Mouse (Mus musculus): ENCODE measurements at regions not wholly inside any gene's neighbourhood (a gene's known extent, or its start where the extent isn't known, plus 50 kb on each side); places are given as distances from the start of the nearest gene placed in this dataset.

GRCm38 (mm10) chr14:120652034-120652433 is 173.8 kb downstream of the Rap2a start:
- WGBS = 86% methylated on average over 7 of the region's 7 CpGs
- no peak for ATAC-seq (ENCODE audit: low FRiP score, low TSS enrichment)
- Histone ChIP-seq H3K4me2 (replicated peaks; ENCODE audit: low read depth, low read length) (no peak overlapping the region), H3K36me3 (ENCODE audit: insufficient read depth, low read length) (no peaks in the 10 kb centered on the region), H3K9me3 (ENCODE audit: low read length) (no peaks in the 10 kb centered on the region), H3K27ac (ENCODE audit: low read length) (no peak overlapping the region), H3K4me3 (ENCODE audit: low read length) (no peak overlapping the region), H3K9ac (replicated peaks; ENCODE audit: low read length) (no peak overlapping the region), H3K27me3 (ENCODE audit: insufficient read depth, low read length) (no peaks in the 10 kb centered on the region), H3K4me1 (ENCODE audit: insufficient read depth, low read length) (no peaks in the 10 kb centered on the region)

- Histone ChIP-seq H3K4me2 (replicated peaks; ENCODE audit: low read depth, low read length) (no peak overlapping the region), H3K4me1 (ENCODE audit: insufficient read depth, low read length) (no peaks in the 10 kb centered on the region), H3K27ac (ENCODE audit: low read length) (no peak overlapping the region), H3K36me3 (ENCODE audit: insufficient read depth, low read length) (no peaks in the 10 kb centered on the region), H3K9me3 (ENCODE audit: low read length) (no peaks in the 10 kb centered on the region), H3K27me3 (ENCODE audit: insufficient read depth, low read length) (no peaks in the 10 kb centered on the region), H3K9ac (replicated peaks; ENCODE audit: low read length) (no peak overlapping the region), H3K4me3 (ENCODE audit: low read length) (no peak overlapping the region)
- ATAC-seq (ENCODE audit: low FRiP score, low TSS enrichment) = peak; percentile 61; the same call in 1 of the 2 replicates
- 65% methylated on average over 6 of the region's 6 CpGs for WGBS
Observed at GRCm38 (mm10) chr14:120660321-120660781, 182.1 kb downstream of the Rap2a start.

- H3K9ac ChIP-seq (replicated peaks; ENCODE audit: low read length) = no peak overlapping the region
- no peak; the same call in 1 of the 2 replicates for ATAC-seq (ENCODE audit: low FRiP score, low TSS enrichment)
- H3K27me3 ChIP-seq (ENCODE audit: insufficient read depth, low read length) = no peaks in the 10 kb centered on the region
- H3K9me3 ChIP-seq (ENCODE audit: low read length) = no peaks in the 10 kb centered on the region
- no peak overlapping the region for H3K4me3 ChIP-seq (ENCODE audit: low read length)
- H3K4me1 ChIP-seq (ENCODE audit: insufficient read depth, low read length) = no peaks in the 10 kb centered on the region
- no peak overlapping the region for H3K27ac ChIP-seq (ENCODE audit: low read length)
- no peak overlapping the region for H3K4me2 ChIP-seq (replicated peaks; ENCODE audit: low read depth, low read length)
- H3K36me3 ChIP-seq (ENCODE audit: insufficient read depth, low read length) = no peaks in the 10 kb centered on the region
- 79% methylated on average over 5 of the region's 5 CpGs for WGBS
Observed at GRCm38 (mm10) chr14:120661111-120661510, 182.9 kb downstream of the Rap2a start.

GRCm38 (mm10) chr14:120669665-120670064 is 191.4 kb downstream of the Rap2a start:
- Histone ChIP-seq H3K4me2 (replicated peaks; ENCODE audit: low read depth, low read length) (no peak overlapping the region), H3K4me1 (ENCODE audit: insufficient read depth, low read length) (no peaks in the 10 kb centered on the region), H3K27ac (ENCODE audit: low read length) (no peak overlapping the region), H3K9me3 (ENCODE audit: low read length) (no peaks in the 10 kb centered on the region), H3K9ac (replicated peaks; ENCODE audit: low read length) (no peak overlapping the region), H3K4me3 (ENCODE audit: low read length) (no peak overlapping the region), H3K36me3 (ENCODE audit: insufficient read depth, low read length) (no peaks in the 10 kb centered on the region), H3K27me3 (ENCODE audit: insufficient read depth, low read length) (no peaks in the 10 kb centered on the region)
- ATAC-seq (ENCODE audit: low FRiP score, low TSS enrichment) = no peak
- 68% methylated on average over 5 of the region's 5 CpGs for WGBS

GRCm38 (mm10) chr14:120675752-120676151 is 197.5 kb downstream of the Rap2a start:
- Histone ChIP-seq H3K4me1 (ENCODE audit: insufficient read depth, low read length) (no peaks in the 10 kb centered on the region), H3K36me3 (ENCODE audit: insufficient read depth, low read length) (no peaks in the 10 kb centered on the region), H3K27ac (ENCODE audit: low read length) (no peak overlapping the region), H3K9me3 (ENCODE audit: low read length) (no peaks in the 10 kb centered on the region), H3K4me3 (ENCODE audit: low read length) (no peak overlapping the region), H3K27me3 (ENCODE audit: insufficient read depth, low read length) (no peaks in the 10 kb centered on the region), H3K9ac (replicated peaks; ENCODE audit: low read length) (no peak overlapping the region), H3K4me2 (replicated peaks; ENCODE audit: low read depth, low read length) (no peak overlapping the region)
- 81% methylated on average over 2 of the region's 2 CpGs for WGBS
- ATAC-seq (ENCODE audit: low FRiP score, low TSS enrichment) = no peak

GRCm38 (mm10) chr14:120678533-120678932 is 200.3 kb downstream of the Rap2a start:
- H3K36me3 ChIP-seq (ENCODE audit: insufficient read depth, low read length) = no peaks in the 10 kb centered on the region
- H3K4me1 ChIP-seq (ENCODE audit: insufficient read depth, low read length) = no peaks in the 10 kb centered on the region
- no peak overlapping the region for H3K27ac ChIP-seq (ENCODE audit: low read length)
- no peak overlapping the region for H3K4me3 ChIP-seq (ENCODE audit: low read length)
- H3K27me3 ChIP-seq (ENCODE audit: insufficient read depth, low read length) = no peaks in the 10 kb centered on the region
- H3K4me2 ChIP-seq (replicated peaks; ENCODE audit: low read depth, low read length) = no peak overlapping the region
- no peaks in the 10 kb centered on the region for H3K9me3 ChIP-seq (ENCODE audit: low read length)
- ATAC-seq (ENCODE audit: low FRiP score, low TSS enrichment) = no peak
- WGBS = 80% methylated on average over 9 of the region's 9 CpGs
- H3K9ac ChIP-seq (replicated peaks; ENCODE audit: low read length) = no peak overlapping the region

GRCm38 (mm10) chr14:120679072-120679471 is 200.8 kb downstream of the Rap2a start:
- Histone ChIP-seq H3K4me2 (replicated peaks; ENCODE audit: low read depth, low read length) (no peak overlapping the region), H3K4me1 (ENCODE audit: insufficient read depth, low read length) (no peaks in the 10 kb centered on the region), H3K4me3 (ENCODE audit: low read length) (no peak overlapping the region), H3K36me3 (ENCODE audit: insufficient read depth, low read length) (no peaks in the 10 kb centered on the region), H3K9me3 (ENCODE audit: low read length) (no peaks in the 10 kb centered on the region), H3K27me3 (ENCODE audit: insufficient read depth, low read length) (no peaks in the 10 kb centered on the region), H3K27ac (ENCODE audit: low read length) (no peak overlapping the region), H3K9ac (replicated peaks; ENCODE audit: low read length) (no peak overlapping the region)
- WGBS = 79% methylated on average over 2 of the region's 2 CpGs
- no peak for ATAC-seq (ENCODE audit: low FRiP score, low TSS enrichment)

- H3K4me1 ChIP-seq (ENCODE audit: insufficient read depth, low read length) = no peaks in the 10 kb centered on the region
- no peak overlapping the region for H3K4me2 ChIP-seq (replicated peaks; ENCODE audit: low read depth, low read length)
- no peak for ATAC-seq (ENCODE audit: low FRiP score, low TSS enrichment)
- H3K36me3 ChIP-seq (ENCODE audit: insufficient read depth, low read length) = no peaks in the 10 kb centered on the region
- no peak overlapping the region for H3K27ac ChIP-seq (ENCODE audit: low read length)
- WGBS = 88% methylated on average over 2 of the region's 2 CpGs
- no peaks in the 10 kb centered on the region for H3K9me3 ChIP-seq (ENCODE audit: low read length)
- no peak overlapping the region for H3K9ac ChIP-seq (replicated peaks; ENCODE audit: low read length)
- no peak overlapping the region for H3K4me3 ChIP-seq (ENCODE audit: low read length)
- no peaks in the 10 kb centered on the region for H3K27me3 ChIP-seq (ENCODE audit: insufficient read depth, low read length)
Observed at GRCm38 (mm10) chr14:120680272-120680671, 202.0 kb downstream of the Rap2a start.

GRCm38 (mm10) chr14:120685263-120685662 is 207.0 kb downstream of the Rap2a start:
- 41% methylated on average over 4 of the region's 4 CpGs for WGBS
- no peak for ATAC-seq (ENCODE audit: low FRiP score, low TSS enrichment)
- no peak overlapping the region for H3K9ac ChIP-seq (replicated peaks; ENCODE audit: low read length)
- no peak overlapping the region for H3K4me3 ChIP-seq (ENCODE audit: low read length)
- no peaks in the 10 kb centered on the region for H3K4me1 ChIP-seq (ENCODE audit: insufficient read depth, low read length)
- no peak overlapping the region for H3K4me2 ChIP-seq (replicated peaks; ENCODE audit: low read depth, low read length)
- H3K36me3 ChIP-seq (ENCODE audit: insufficient read depth, low read length) = no peaks in the 10 kb centered on the region
- no peaks in the 10 kb centered on the region for H3K9me3 ChIP-seq (ENCODE audit: low read length)
- no peak overlapping the region for H3K27ac ChIP-seq (ENCODE audit: low read length)
- no peaks in the 10 kb centered on the region for H3K27me3 ChIP-seq (ENCODE audit: insufficient read depth, low read length)

- 89% methylated on average over 7 of the region's 7 CpGs for WGBS
- Histone ChIP-seq H3K27me3 (ENCODE audit: insufficient read depth, low read length) (no peaks in the 10 kb centered on the region), H3K9me3 (ENCODE audit: low read length) (no peaks in the 10 kb centered on the region), H3K4me2 (replicated peaks; ENCODE audit: low read depth, low read length) (no peak overlapping the region), H3K27ac (ENCODE audit: low read length) (no peak overlapping the region), H3K9ac (replicated peaks; ENCODE audit: low read length) (no peak overlapping the region), H3K4me3 (ENCODE audit: low read length) (no peak overlapping the region), H3K36me3 (ENCODE audit: insufficient read depth, low read length) (no peaks in the 10 kb centered on the region), H3K4me1 (ENCODE audit: insufficient read depth, low read length) (no peaks in the 10 kb centered on the region)
- no peak for ATAC-seq (ENCODE audit: low FRiP score, low TSS enrichment)
Observed at GRCm38 (mm10) chr14:120685877-120686276, 207.6 kb downstream of the Rap2a start.

Measured in kidney, embryonic 16.5 days (tissue).